9 mouse cellular contexts compared by ENCODE assay signal in genomic region chr2:18040347-18041160, GRCm38 (mm10). TPM values are rescaled to one million over a fixed set of nuclear protein-coding genes. Genes with fewer than 3 reads are reported as not detected.
A peak's percentile ranks its signal among the peaks of the same experiment; 100 is the strongest.
DNase-seq lines count a peak whose midpoint lies in the region; ATAC-seq lines count a peak whose summit lies in the region.
"Had no signal": no experiment of that assay in that cellular context is flagged by ENCODE, and none has a peak within 500 bp of the region (broad histone marks: within the 10 kb centered on the region; RNA-seq: fewer than 3 reads in every experiment).

No protein-coding gene starts in this region.

- H3K9ac ChIP-seq in hindbrain, embryonic 13.5 days, result peak overlapping the region; percentile 84

- peak overlapping the region; percentile 37 for H3K4me3 ChIP-seq in hindbrain, embryonic 13.5 days

- H3K4me1 ChIP-seq in hindbrain, embryonic 13.5 days (replicated peaks), result peaks cover 64% of the 10 kb centered on the region

- peak overlapping the region; percentile 94 for H3K27ac ChIP-seq in hindbrain, embryonic 13.5 days

- H3K9me3 ChIP-seq in hindbrain, embryonic 13.5 days, result no peaks in the 10 kb centered on the region

- peak; percentile 53 to 69 for DNase-seq in cerebellum, postnatal 14 days
- no peak for DNase-seq in cerebellum, adult 9-11 months
- DNase-seq in ZHBTc4 (ENCODE audit: low read depth, low spot score), result peak; percentile 78
- peak; percentile 43 for DNase-seq in mesoderm, embryonic 11.5 days (ENCODE audit: low read depth, low spot score)
- no peak for DNase-seq in spleen, postnatal 14 days (ENCODE audit: low spot score in 2 of 2)
- no peak for DNase-seq in layer of hippocampus, adult 9-11 months

- peak overlapping the region; percentile 91 for H3K4me2 ChIP-seq in hindbrain, embryonic 13.5 days

- 5% methylated on average over 27 of the region's 27 CpGs for WGBS in hindbrain, embryonic 13.5 days

- H3K27me3 ChIP-seq in hindbrain, embryonic 13.5 days, result no peaks in the 10 kb centered on the region

- H3K36me3 ChIP-seq in hindbrain, embryonic 13.5 days, result no peaks in the 10 kb centered on the region

- peak; percentile 47 for ATAC-seq in hindbrain, embryonic 13.5 days (ENCODE audit: low FRiP score)
- no peak for ATAC-seq in frontal cortex, adult (ENCODE audit: low TSS enrichment)

RNA-seq across cellular contexts. Expression of gene A930004D18Rik, which starts 3.0 kb away (rescaled TPM):
- 13.1 and 14.0 TPM in 2 replicates for polyA plus RNA-seq in hindbrain, embryonic 13.5 days (2015; fragmentation: Nextera tagmentation; extraction: Ambion mirVana)

RNA-seq across cellular contexts. Expression of gene Skida1, which starts 8.3 kb away (rescaled TPM):
- 11.5 and 12.7 TPM in 2 replicates for polyA plus RNA-seq in hindbrain, embryonic 13.5 days (2015; fragmentation: Nextera tagmentation; extraction: Ambion mirVana)

RNA-seq across cellular contexts. Expression of gene Mllt10, which starts 14.5 kb away (rescaled TPM):
- 60.3 and 61.4 TPM in 2 replicates for polyA plus RNA-seq in hindbrain, embryonic 13.5 days (2015; fragmentation: Nextera tagmentation; extraction: Ambion mirVana)

RNA-seq across cellular contexts. Expression of gene H2al2a, which starts 43.8 kb away (rescaled TPM):
- polyA plus RNA-seq in hindbrain, embryonic 13.5 days (2015; fragmentation: Nextera tagmentation; extraction: Ambion mirVana), result not detected in 2 replicates
- polyA plus RNA-seq: liver, adult 2 months had no signal

Comparison
In these comparisons a context has a peak if more than half of its experiments do, and no peak if none do; other contexts are left out.
1. DNase-seq: peak in cerebellum, postnatal 14 days (2 of 2), ZHBTc4 (single experiment) and mesoderm, embryonic 11.5 days (single experiment); none in cerebellum, adult 9-11 months (single experiment), spleen, postnatal 14 days (0 of 2) and layer of hippocampus, adult 9-11 months (single experiment).